Mouse (Mus musculus) c-Kit-positive CD71-negative TER-119-negative erythroid progenitor cells, embryonic 14.5 days (primary cell): ENCODE data around the gene Pdzd2.

Experiments
- DNase-seq: peaks from one replicate; pipeline ENCODE4 v3.0.0-alpha.2; 2013; ENCODE audit warnings: low read depth

The Pdzd2 gene

GRCm38 (mm10) chr15:12623521-12623920 is 116.2 kb downstream of the Pdzd2 start:
- DNase-seq, result no peak

- no peak for DNase-seq
These were observed 117.0 kb downstream of the Pdzd2 start for GRCm38 (mm10) chr15:12622701-12623100.

GRCm38 (mm10) chr15:12622093-12622643 is 117.6 kb downstream of the Pdzd2 start:
- no peak for DNase-seq

- DNase-seq, result no peak
These were observed 120.5 kb downstream of the Pdzd2 start for GRCm38 (mm10) chr15:12619273-12619672.

GRCm38 (mm10) chr15:12617651-12618050 is 122.1 kb downstream of the Pdzd2 start:
- peak; percentile 18 for DNase-seq

- no peak for DNase-seq
These were observed 122.5 kb downstream of the Pdzd2 start for GRCm38 (mm10) chr15:12617220-12617619.

- DNase-seq, result no peak
These were observed 124.5 kb downstream of the Pdzd2 start for GRCm38 (mm10) chr15:12614944-12615878.

- DNase-seq, result no peak
These were observed 125.7 kb downstream of the Pdzd2 start for GRCm38 (mm10) chr15:12614011-12614410.

- no peak for DNase-seq
These were observed 126.6 kb downstream of the Pdzd2 start for GRCm38 (mm10) chr15:12612944-12613675.

- DNase-seq, result no peak
These were observed 131.6 kb downstream of the Pdzd2 start for GRCm38 (mm10) chr15:12608090-12608489.

- no peak for DNase-seq
These were observed 133.4 kb downstream of the Pdzd2 start for GRCm38 (mm10) chr15:12606306-12606705.

GRCm38 (mm10) chr15:12605239-12605993 is 134.3 kb downstream of the Pdzd2 start:
- DNase-seq, result no peak

GRCm38 (mm10) chr15:12603674-12604073 is 136.1 kb downstream of the Pdzd2 start:
- no peak for DNase-seq

GRCm38 (mm10) chr15:12593094-12593493 is 146.6 kb downstream of the Pdzd2 start:
- no peak for DNase-seq

GRCm38 (mm10) chr15:12592628-12593027 is 147.1 kb downstream of the Pdzd2 start:
- DNase-seq, result no peak

- DNase-seq, result no peak
These were observed 151.1 kb downstream of the Pdzd2 start for GRCm38 (mm10) chr15:12588661-12589060.

GRCm38 (mm10) chr15:12586852-12587424 is 152.8 kb downstream of the Pdzd2 start:
- DNase-seq, result no peak

- peak; percentile 28 for DNase-seq
These were observed 153.6 kb downstream of the Pdzd2 start for GRCm38 (mm10) chr15:12586154-12586553.

GRCm38 (mm10) chr15:12583051-12583450 is 156.7 kb downstream of the Pdzd2 start:
- no peak for DNase-seq

- DNase-seq, result no peak
These were observed 157.3 kb downstream of the Pdzd2 start for GRCm38 (mm10) chr15:12582471-12582870.

- DNase-seq, result no peak
These were observed 160.5 kb downstream of the Pdzd2 start for GRCm38 (mm10) chr15:12579196-12579595.

GRCm38 (mm10) chr15:12578276-12578675 is 161.4 kb downstream of the Pdzd2 start:
- DNase-seq, result peak; percentile 55
